Comparison of ENCODE assay signal across 31 mouse cellular contexts in the genomic region with DNA sequence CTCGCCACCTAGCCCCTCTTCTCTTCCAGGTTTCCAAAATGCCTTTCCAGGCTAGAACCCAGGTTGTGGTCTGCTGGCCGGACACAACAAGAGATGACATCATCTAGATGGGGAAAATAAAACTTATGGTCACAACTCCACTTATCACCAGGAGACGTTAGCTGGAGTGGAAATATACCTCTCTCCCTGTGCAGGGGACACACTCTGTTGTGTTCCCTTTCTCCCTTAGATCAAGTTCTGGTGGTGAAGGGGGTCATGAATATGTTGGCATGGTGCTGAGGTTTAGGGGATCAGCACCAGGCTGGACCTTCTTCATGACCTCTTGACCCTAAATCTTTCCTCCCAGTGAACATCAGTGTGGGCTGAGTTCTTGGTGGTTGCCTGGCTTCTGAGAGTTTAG. TPM values are rescaled to one million over a fixed set of nuclear protein-coding genes. Genes with fewer than 3 reads are reported as not detected.
A peak's percentile ranks its signal among the peaks of the same experiment; 100 is the strongest.
DNase-seq lines count a peak whose midpoint lies in the region; ATAC-seq and TF ChIP-seq lines count a peak whose summit lies in the region.
"Had no signal": no experiment of that assay in that cellular context is flagged by ENCODE, and none has a peak within 500 bp of the region (broad histone marks: within the 10 kb centered on the region; RNA-seq: fewer than 3 reads in every experiment).

No protein-coding gene starts in this region.

- WGBS in kidney, embryonic 15.5 days: 52% methylated on average over 3 of the region's 3 CpGs
- WGBS in midbrain, embryonic 15.5 days: 57% methylated on average over 3 of the region's 3 CpGs
- WGBS in midbrain, embryonic 16.5 days: 39% methylated on average over 2 of the region's 3 CpGs
- 19% methylated on average over 2 of the region's 3 CpGs for WGBS in liver, embryonic 14.5 days (ENCODE audit: insufficient replicate concordance)
- WGBS in heart, adult 2 months: 48% methylated on average over 3 of the region's 3 CpGs
- WGBS in hindbrain, embryonic 11.5 days: 38% methylated on average over 2 of the region's 3 CpGs

- no peaks in the 10 kb centered on the region for H3K79me2 ChIP-seq in heart, adult 2 months (replicated peaks; ENCODE audit: control insufficient read depth, insufficient read depth, low read length)

- 0 out of 2 replicates have a peak overlapping the region, but pooled peaks have one; percentile 21 for H3K4me2 ChIP-seq in kidney, embryonic 15.5 days
- no peak overlapping the region for H3K4me2 ChIP-seq in midbrain, embryonic 15.5 days
- H3K4me2 ChIP-seq in midbrain, embryonic 16.5 days (ENCODE audit: low read length): no peak overlapping the region
- H3K4me2 ChIP-seq in liver, embryonic 14.5 days (ENCODE audit: low read depth): peak overlapping the region; percentile 44
- H3K4me2 ChIP-seq in hindbrain, embryonic 11.5 days (replicated peaks; ENCODE audit: low read depth, low read length): no peak overlapping the region
- H3K4me2 ChIP-seq: embryonic facial prominence, embryonic 13.5 days; forebrain, embryonic 15.5 days; heart, embryonic 12.5 days; hindbrain, embryonic 14.5 days; limb, embryonic 13.5 days; lung, embryonic 14.5 days; stomach, embryonic 15.5 days had no signal

- no peak overlapping the region for H3K4me3 ChIP-seq in kidney, embryonic 15.5 days (replicated peaks)
- no peak overlapping the region for H3K4me3 ChIP-seq in midbrain, embryonic 15.5 days
- H3K4me3 ChIP-seq in midbrain, embryonic 16.5 days (ENCODE audit: low read depth, low read length): no peak overlapping the region
- no peak overlapping the region for H3K4me3 ChIP-seq in liver, embryonic 14.5 days (ENCODE audit: insufficient read depth in 1 of 2, low read depth in 2 of 2, low read length in 2 of 2)
- H3K4me3 ChIP-seq in heart, adult 2 months: no peak overlapping the region
- no peak overlapping the region for H3K4me3 ChIP-seq in hindbrain, embryonic 11.5 days (ENCODE audit: low read depth, low read length)
- H3K4me3 ChIP-seq: embryonic facial prominence, embryonic 13.5 days; forebrain, embryonic 10.5 days; forebrain, embryonic 15.5 days; gastrocnemius, adult 2 months; heart, embryonic 12.5 days; limb, embryonic 13.5 days; stomach, embryonic 15.5 days had no signal

- peak overlapping the region; percentile 48 for H3K27ac ChIP-seq in kidney, embryonic 15.5 days
- H3K27ac ChIP-seq in midbrain, embryonic 15.5 days: no peak overlapping the region
- H3K27ac ChIP-seq in midbrain, embryonic 16.5 days (ENCODE audit: low read length): no peak overlapping the region
- H3K27ac ChIP-seq in liver, embryonic 14.5 days: no peak overlapping the region
- no peak overlapping the region for H3K27ac ChIP-seq in heart, adult 2 months
- H3K27ac ChIP-seq in hindbrain, embryonic 11.5 days (ENCODE audit: low read depth, low read length): no peak overlapping the region
- H3K27ac ChIP-seq: embryonic facial prominence, embryonic 13.5 days; forebrain, embryonic 10.5 days; forebrain, embryonic 15.5 days; gastrocnemius, adult 2 months; hindbrain, embryonic 14.5 days; limb, embryonic 13.5 days; stomach, embryonic 15.5 days had no signal

- DNase-seq in kidney, postnatal 25 days: no peak
- DNase-seq in liver, embryonic 14.5 days (ENCODE audit: low read depth in 3 of 3, low spot score in 3 of 3): no peak
- DNase-seq in heart, adult 2 months: no peak
- no peak for DNase-seq in adrenal gland, postnatal 4 days (ENCODE audit: low spot score in 2 of 2)
- DNase-seq in hindbrain, embryonic 11.5 days (ENCODE audit: low spot score): no peak
- DNase-seq: adrenal gland, adult 8-10 months; cerebellum, adult 9-10 months; cerebellum, postnatal 36 days; embryo, embryonic 11 days; gastrocnemius, adult 2 months; gastrocnemius, postnatal 36 days; heart, adult 18-20 months; heart, postnatal 4 days; kidney, adult 8-10 months; kidney, postnatal 14 days; lung, embryonic 14.5 days; lung, postnatal 14 days; midbrain, embryonic 14.5 days; right cerebral cortex, postnatal 25 days had no signal

- H3K9ac ChIP-seq in kidney, embryonic 15.5 days: no peak overlapping the region
- no peak overlapping the region for H3K9ac ChIP-seq in midbrain, embryonic 15.5 days
- no peak overlapping the region for H3K9ac ChIP-seq in midbrain, embryonic 16.5 days (ENCODE audit: low read depth, low read length)
- H3K9ac ChIP-seq in liver, embryonic 14.5 days (replicated peaks): no peak overlapping the region
- H3K9ac ChIP-seq in heart, adult 2 months (ENCODE audit: low read depth, low read length): no peak overlapping the region
- H3K9ac ChIP-seq in hindbrain, embryonic 11.5 days (ENCODE audit: low read depth, low read length): no peak overlapping the region
- H3K9ac ChIP-seq: embryonic facial prominence, embryonic 13.5 days; forebrain, embryonic 15.5 days; heart, embryonic 12.5 days; hindbrain, embryonic 14.5 days; limb, embryonic 13.5 days; lung, embryonic 14.5 days; stomach, embryonic 15.5 days had no signal

- H3K36me3 ChIP-seq in kidney, embryonic 15.5 days: no peaks in the 10 kb centered on the region
- no peaks in the 10 kb centered on the region for H3K36me3 ChIP-seq in midbrain, embryonic 15.5 days (replicated peaks)
- no peaks in the 10 kb centered on the region for H3K36me3 ChIP-seq in midbrain, embryonic 16.5 days (ENCODE audit: control insufficient read depth, insufficient read depth, low read length)
- H3K36me3 ChIP-seq in liver, embryonic 14.5 days (replicated peaks; ENCODE audit: control insufficient read depth, insufficient read depth, low read depth): no peaks in the 10 kb centered on the region
- no peaks in the 10 kb centered on the region for H3K36me3 ChIP-seq in heart, adult 2 months (ENCODE audit: control insufficient read depth, insufficient read depth, low read length)
- no peaks in the 10 kb centered on the region for H3K36me3 ChIP-seq in hindbrain, embryonic 11.5 days (ENCODE audit: control insufficient read depth, insufficient read depth, low read length)
- H3K36me3 ChIP-seq: embryonic facial prominence, embryonic 13.5 days; forebrain, embryonic 10.5 days; forebrain, embryonic 15.5 days; heart, embryonic 12.5 days; limb, embryonic 13.5 days; stomach, embryonic 15.5 days had no signal

- intact Hi-C loops in heart, adult 2 months (cut with DNase I): no loop called here

- 0 out of 2 replicates have a peak, but pooled peaks cover 3% of the 10 kb centered on the region for H3K4me1 ChIP-seq in kidney, embryonic 15.5 days
- H3K4me1 ChIP-seq in midbrain, embryonic 15.5 days: no peaks in the 10 kb centered on the region
- no peaks in the 10 kb centered on the region for H3K4me1 ChIP-seq in midbrain, embryonic 16.5 days (ENCODE audit: control insufficient read depth, insufficient read depth, low read length)
- peaks cover 3 to 10% of the 10 kb centered on the region in 2 experiments; a peak in 3 of 4 replicates for H3K4me1 ChIP-seq in liver, embryonic 14.5 days (replicated peaks; ENCODE audit: control insufficient read depth in 2 of 2, insufficient read depth in 2 of 2, low read length in 1 of 2)
- no peaks in the 10 kb centered on the region for H3K4me1 ChIP-seq in heart, adult 2 months (ENCODE audit: control insufficient read depth, insufficient read depth, low read length)
- no peaks in the 10 kb centered on the region for H3K4me1 ChIP-seq in hindbrain, embryonic 11.5 days (replicated peaks; ENCODE audit: control insufficient read depth, insufficient read depth, low read length)
- H3K4me1 ChIP-seq: embryonic facial prominence, embryonic 13.5 days; forebrain, embryonic 15.5 days; heart, embryonic 12.5 days; limb, embryonic 13.5 days; stomach, embryonic 15.5 days had no signal

- TF ChIP-seq CTCF in liver, embryonic 14.5 days (IDR thresholded peaks at IDR 0.05; ENCODE audit: low read depth): no peak
- no peak for TF ChIP-seq CTCF in heart, adult 2 months (IDR thresholded peaks at IDR 0.05)

- no peak; the same call in 1 of the 2 replicates for ATAC-seq in kidney, embryonic 15.5 days (replicated peaks; ENCODE audit: low FRiP score)
- 0 out of 2 replicates have a peak, but pooled peaks have one; percentile 45 for ATAC-seq in midbrain, embryonic 15.5 days (replicated peaks)
- no peak for ATAC-seq in midbrain, embryonic 16.5 days
- peak; percentile 57; the same call in 1 of the 2 replicates for ATAC-seq in liver, embryonic 14.5 days (ENCODE audit: insufficient read depth)
- ATAC-seq in hindbrain, embryonic 11.5 days (ENCODE audit: low FRiP score): no peak
- ATAC-seq: forebrain, embryonic 15.5 days had no signal

- no peak for TF ChIP-seq POLR2A in heart, adult 2 months (IDR thresholded peaks at IDR 0.05; ENCODE audit: insufficient read depth, low read depth, low read length)

- no peaks in the 10 kb centered on the region for H3K9me3 ChIP-seq in kidney, embryonic 15.5 days (replicated peaks)
- H3K9me3 ChIP-seq in midbrain, embryonic 15.5 days: no peaks in the 10 kb centered on the region
- no peaks in the 10 kb centered on the region for H3K9me3 ChIP-seq in midbrain, embryonic 16.5 days (replicated peaks; ENCODE audit: control insufficient read depth, low read length, poor library complexity, severe bottlenecking)
- H3K9me3 ChIP-seq in liver, embryonic 14.5 days (ENCODE audit: control insufficient read depth, low read length): no peaks in the 10 kb centered on the region
- no peaks in the 10 kb centered on the region for H3K9me3 ChIP-seq in hindbrain, embryonic 11.5 days (ENCODE audit: control insufficient read depth, low read length)
- H3K9me3 ChIP-seq: embryonic facial prominence, embryonic 13.5 days; forebrain, embryonic 10.5 days; forebrain, embryonic 15.5 days; heart, embryonic 12.5 days; limb, embryonic 13.5 days; stomach, embryonic 15.5 days had no signal

- no peaks in the 10 kb centered on the region for H3K27me3 ChIP-seq in kidney, embryonic 15.5 days
- H3K27me3 ChIP-seq in midbrain, embryonic 15.5 days (replicated peaks): no peaks in the 10 kb centered on the region
- H3K27me3 ChIP-seq in midbrain, embryonic 16.5 days (ENCODE audit: control insufficient read depth, insufficient read depth, low read depth, low read length): no peaks in the 10 kb centered on the region
- no peaks in the 10 kb centered on the region for H3K27me3 ChIP-seq in liver, embryonic 14.5 days (ENCODE audit: control insufficient read depth, insufficient read depth, low read length)
- H3K27me3 ChIP-seq in heart, adult 2 months (ENCODE audit: control insufficient read depth, insufficient read depth, low read length): no peaks in the 10 kb centered on the region
- H3K27me3 ChIP-seq in hindbrain, embryonic 11.5 days (ENCODE audit: control insufficient read depth, insufficient read depth, low read length): no peaks in the 10 kb centered on the region
- H3K27me3 ChIP-seq: embryonic facial prominence, embryonic 13.5 days; forebrain, embryonic 15.5 days; heart, embryonic 12.5 days; limb, embryonic 13.5 days; stomach, embryonic 15.5 days had no signal

- no peak for TF ChIP-seq EP300 in liver, embryonic 14.5 days (IDR thresholded peaks at IDR 0.05; ENCODE audit: low read depth)
- no peak for TF ChIP-seq EP300 in heart, adult 2 months (IDR thresholded peaks at IDR 0.05; ENCODE audit: insufficient read depth, low read depth, low read length)

RNA-seq across cellular contexts. Expression of a gene that starts 9.0 kb away (rescaled TPM):
- 1.5 and 1.8 TPM in 2 replicates for polyA plus RNA-seq in kidney, embryonic 15.5 days (2015; fragmentation: Nextera tagmentation; extraction: Ambion mirVana)
- polyA plus RNA-seq in midbrain, embryonic 15.5 days (2015; fragmentation: Nextera tagmentation; extraction: Ambion mirVana): 0.27 and 0.34 TPM in 2 replicates
- polyA plus RNA-seq in midbrain, embryonic 16.5 days (2015; fragmentation: Nextera tagmentation; extraction: Ambion mirVana): 0.40 and 0.54 TPM in 2 replicates
- polyA plus RNA-seq in liver, embryonic 14.5 days (2012; rRNA removed): not detected in 2 replicates
- polyA plus RNA-seq in liver, embryonic 14.5 days (2014; fragmentation: Nextera tagmentation; extraction: Ambion mirVana): not detected in 2 replicates
- under 1 TPM; 0.21 to 0.25 TPM for total RNA-seq in heart, adult 2 months (2021)
- polyA plus RNA-seq in heart, adult 2 months (2012; rRNA removed): 0.08 and 0.26 TPM in 2 replicates
- total RNA-seq in adrenal gland, postnatal 4 days (2021): 1 to 10 TPM in 1 of 2 experiments, under 1 TPM in 1; 0.79 to 2.0 TPM
- polyA plus RNA-seq in hindbrain, embryonic 11.5 days (2014; fragmentation: Nextera tagmentation; extraction: Ambion mirVana): 0.40 and 0.50 TPM in 2 replicates
- polyA plus RNA-seq: forebrain, embryonic 10.5 days; heart, embryonic 12.5 days; heart, postnatal 0 days; neural tube, embryonic 11.5 days had no signal

RNA-seq across cellular contexts. Expression of a gene that starts 59.0 kb away (rescaled TPM):
- 23.3 and 26.1 TPM in 2 replicates for polyA plus RNA-seq in kidney, embryonic 15.5 days (2015; fragmentation: Nextera tagmentation; extraction: Ambion mirVana)
- 11.4 and 11.8 TPM in 2 replicates for polyA plus RNA-seq in midbrain, embryonic 15.5 days (2015; fragmentation: Nextera tagmentation; extraction: Ambion mirVana)
- 9.3 and 10.8 TPM in 2 replicates for polyA plus RNA-seq in midbrain, embryonic 16.5 days (2015; fragmentation: Nextera tagmentation; extraction: Ambion mirVana)
- 8.9 and 12.8 TPM in 2 replicates for polyA plus RNA-seq in liver, embryonic 14.5 days (2012; rRNA removed)
- 14.1 and 16.1 TPM in 2 replicates for polyA plus RNA-seq in liver, embryonic 14.5 days (2014; fragmentation: Nextera tagmentation; extraction: Ambion mirVana)
- 1 to 10 TPM; 9.3 to 9.4 TPM for total RNA-seq in heart, adult 2 months (2021)
- polyA plus RNA-seq in heart, adult 2 months (2012; rRNA removed): 6.2 and 7.7 TPM in 2 replicates
- total RNA-seq in adrenal gland, postnatal 4 days (2021): 10 to 100 TPM; 20.0 to 21.6 TPM
- polyA plus RNA-seq in hindbrain, embryonic 11.5 days (2014; fragmentation: Nextera tagmentation; extraction: Ambion mirVana): 27.6 and 27.7 TPM in 2 replicates

RNA-seq across cellular contexts. Expression of a gene that starts 59.1 kb away (rescaled TPM):
- 56.9 and 59.8 TPM in 2 replicates for polyA plus RNA-seq in kidney, embryonic 15.5 days (2015; fragmentation: Nextera tagmentation; extraction: Ambion mirVana)
- polyA plus RNA-seq in midbrain, embryonic 15.5 days (2015; fragmentation: Nextera tagmentation; extraction: Ambion mirVana): 51.4 and 51.6 TPM in 2 replicates
- polyA plus RNA-seq in midbrain, embryonic 16.5 days (2015; fragmentation: Nextera tagmentation; extraction: Ambion mirVana): 54.6 and 55.1 TPM in 2 replicates
- polyA plus RNA-seq in liver, embryonic 14.5 days (2012; rRNA removed): 17.2 and 19.8 TPM in 2 replicates
- polyA plus RNA-seq in liver, embryonic 14.5 days (2014; fragmentation: Nextera tagmentation; extraction: Ambion mirVana): 18.0 and 19.3 TPM in 2 replicates
- 10 to 100 TPM; 62.0 to 67.4 TPM for total RNA-seq in heart, adult 2 months (2021)
- polyA plus RNA-seq in heart, adult 2 months (2012; rRNA removed): 51.1 and 161 TPM in 2 replicates
- total RNA-seq in adrenal gland, postnatal 4 days (2021): 10 to 100 TPM; 46.8 to 49.4 TPM
- 49.0 and 51.9 TPM in 2 replicates for polyA plus RNA-seq in hindbrain, embryonic 11.5 days (2014; fragmentation: Nextera tagmentation; extraction: Ambion mirVana)

Comparison
In these comparisons a context has a peak if more than half of its experiments do, and no peak if none do; other contexts are left out.
1. ATAC-seq: peak in midbrain, embryonic 15.5 days (single experiment) and liver, embryonic 14.5 days (single experiment); none in kidney, embryonic 15.5 days (single experiment), midbrain, embryonic 16.5 days (single experiment) and hindbrain, embryonic 11.5 days (single experiment).
2. H3K4me2 ChIP-seq: peak in kidney, embryonic 15.5 days (single experiment) and liver, embryonic 14.5 days (single experiment); none in midbrain, embryonic 15.5 days (single experiment), midbrain, embryonic 16.5 days (single experiment) and hindbrain, embryonic 11.5 days (single experiment).